Mouse (Mus musculus) layer of hippocampus, postnatal 14 days (tissue): ENCODE measurements at regions not wholly inside any gene's neighbourhood (a gene's known extent, or its start where the extent isn't known, plus 50 kb on each side); places are given as distances from the start of the nearest gene placed in this dataset.

Experiments used
- DNase-seq, 2 experiments: peaks; one replicate each; pipeline ENCODE4 v3.0.0; 2021 to 2022; ENCODE audit warnings: low spot score in 2 of 2, mixed read lengths in 1 of 2

DNA sequence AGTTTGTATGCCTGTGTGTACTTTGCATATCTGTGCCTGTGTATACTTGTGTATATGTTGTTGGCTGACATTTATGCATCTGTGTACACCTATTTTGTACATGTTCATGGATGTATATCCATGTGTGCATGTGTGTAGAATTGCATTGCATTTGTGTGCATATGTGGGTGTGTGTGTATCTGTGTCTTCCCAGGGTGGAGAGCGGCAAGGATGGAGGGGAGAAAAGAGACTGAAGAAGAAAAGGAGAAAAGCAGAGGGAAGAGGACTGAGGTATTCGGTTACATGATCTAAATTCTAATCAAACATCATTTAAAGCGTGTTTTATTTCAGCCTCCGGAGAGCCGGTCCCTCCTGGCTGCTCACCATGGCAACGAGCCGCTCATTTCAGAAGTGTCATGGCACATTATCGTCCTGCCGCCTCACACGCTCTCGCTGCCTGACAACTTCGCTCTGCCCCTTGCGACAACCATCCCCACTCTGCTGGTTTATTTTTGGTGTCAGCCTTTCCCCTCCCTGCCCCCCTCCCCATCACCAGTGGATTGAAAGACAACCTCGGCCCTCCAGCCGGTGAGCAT lies 58.6 kb downstream of the Mrm1 start:
- DNase-seq, result peak; percentile 61 to 72

DNA sequence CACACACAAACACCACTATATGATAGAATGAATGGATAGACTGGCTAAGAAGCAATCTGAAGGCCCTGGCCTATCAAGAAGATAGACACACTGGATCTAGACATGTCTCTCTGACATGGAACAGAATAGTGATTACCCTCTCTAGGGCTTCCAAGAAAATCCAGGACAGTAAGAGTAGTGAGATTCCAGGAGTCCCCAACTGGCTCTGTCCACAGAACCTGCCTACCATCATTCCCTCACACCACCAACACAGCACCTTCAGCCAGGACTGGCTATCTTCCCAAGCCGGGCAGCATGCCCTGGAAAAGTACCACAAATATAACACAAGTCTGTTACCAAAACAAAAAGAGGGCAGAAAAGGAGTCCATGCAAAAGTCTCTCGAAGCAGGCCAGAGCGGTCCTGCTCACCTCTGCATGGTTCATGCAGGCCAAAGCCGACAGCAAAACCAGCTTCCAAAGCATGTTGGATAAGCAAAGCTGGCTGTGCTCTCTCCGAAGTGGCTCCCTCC lies 59.8 kb downstream of the Mrm1 start:
- peak; percentile 33 to 65 for DNase-seq

DNA sequence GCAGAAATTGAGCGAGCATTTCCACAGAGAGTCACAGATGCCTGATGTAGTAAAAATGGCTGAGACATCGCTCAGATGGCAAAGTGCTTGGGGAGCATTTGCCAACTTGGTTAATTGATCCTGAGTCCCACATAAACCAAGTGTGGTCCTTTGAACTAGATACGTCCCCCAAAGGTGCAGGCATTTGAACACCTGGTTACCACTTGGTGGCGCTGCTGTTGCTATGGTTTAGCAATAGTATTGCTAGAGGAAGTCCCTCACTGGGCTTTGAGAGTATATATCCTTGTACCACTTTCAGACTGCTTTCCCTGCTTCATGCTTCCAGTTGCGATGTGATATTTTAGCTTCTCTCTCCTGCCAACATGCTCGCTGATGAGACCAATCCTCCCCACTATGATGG lies 67.3 kb downstream of the Mrm1 start:
- DNase-seq, result no peak

DNA sequence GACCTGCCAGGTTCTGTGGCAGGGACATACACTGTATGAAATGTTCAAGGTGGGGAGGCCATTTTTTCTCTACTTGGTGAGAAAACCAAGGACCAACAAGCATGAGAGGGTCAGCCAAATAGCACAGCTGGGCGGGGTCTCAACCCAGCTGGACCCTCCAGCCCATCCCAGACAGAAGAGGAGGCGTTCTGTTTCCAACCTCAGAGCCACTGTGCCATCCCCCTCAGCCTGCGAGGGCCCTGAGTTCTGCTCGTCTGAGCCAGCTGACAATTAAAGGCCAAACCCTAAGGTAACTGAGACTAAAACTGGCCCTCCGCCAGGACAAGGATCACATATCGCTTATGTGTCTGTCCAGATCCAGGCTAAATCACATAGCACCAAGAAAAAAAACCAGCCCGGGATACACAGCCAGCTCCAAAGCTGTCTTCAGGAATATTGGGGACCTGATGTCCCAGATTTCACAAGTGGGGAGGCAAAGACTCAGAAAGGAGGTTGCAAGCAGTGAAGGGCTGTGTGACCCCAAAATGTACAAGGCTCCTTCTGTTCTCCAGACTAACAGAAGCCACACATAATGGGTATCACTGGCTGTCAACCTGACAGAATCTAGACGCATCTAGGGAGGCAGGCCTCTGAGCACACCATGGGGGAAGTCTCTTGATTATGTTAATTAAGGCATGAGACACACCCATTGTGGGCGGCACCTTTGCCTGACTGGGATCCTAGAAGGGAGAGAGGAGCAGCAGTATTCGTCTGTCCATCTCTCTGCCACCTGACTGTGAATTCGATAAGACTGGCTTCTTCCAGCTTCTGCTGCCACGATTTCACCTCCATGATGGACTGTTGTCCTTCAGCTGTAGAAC lies 69.6 kb downstream of the Mrm1 start:
- no peak for DNase-seq

DNA sequence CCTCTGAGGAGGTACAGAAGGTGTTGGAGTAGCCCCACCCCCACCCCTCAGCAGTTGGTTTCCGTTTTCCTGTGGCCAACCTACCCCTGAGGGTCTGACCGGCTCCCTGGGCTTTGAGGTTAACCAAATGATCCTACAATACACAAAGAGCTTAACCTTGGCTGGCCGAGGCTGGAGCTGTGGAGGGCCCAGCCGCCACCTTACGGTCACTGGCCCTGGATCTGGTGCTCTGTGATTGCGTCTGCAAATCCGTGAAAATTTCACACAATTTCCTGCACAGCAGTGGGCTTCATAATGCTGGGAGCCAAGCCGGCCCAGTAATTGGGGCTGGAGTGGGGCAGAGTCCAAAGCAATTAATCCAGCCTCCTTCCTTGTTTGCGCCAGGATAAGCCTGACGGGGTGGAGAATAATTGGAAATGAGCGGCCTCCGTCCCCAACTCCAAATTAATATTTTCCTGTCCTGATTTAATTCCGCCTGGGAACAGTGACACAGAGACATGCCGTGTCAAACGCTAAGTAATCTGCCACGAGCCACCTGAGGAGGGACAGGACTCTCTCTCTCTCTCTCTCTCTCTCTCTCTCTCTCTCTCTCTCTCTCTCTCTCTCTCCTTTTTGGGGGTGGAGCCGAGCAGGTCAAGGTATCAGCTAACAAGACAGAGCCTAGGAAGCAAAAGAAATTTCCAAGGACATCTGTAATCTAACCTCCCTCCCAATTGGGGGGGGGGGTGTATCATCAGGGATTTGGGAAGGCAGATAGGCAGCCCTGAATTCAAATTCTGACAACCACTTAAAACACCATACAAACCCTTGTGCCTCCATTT lies 80.3 kb downstream of the Mrm1 start:
- no peak for DNase-seq

DNA sequence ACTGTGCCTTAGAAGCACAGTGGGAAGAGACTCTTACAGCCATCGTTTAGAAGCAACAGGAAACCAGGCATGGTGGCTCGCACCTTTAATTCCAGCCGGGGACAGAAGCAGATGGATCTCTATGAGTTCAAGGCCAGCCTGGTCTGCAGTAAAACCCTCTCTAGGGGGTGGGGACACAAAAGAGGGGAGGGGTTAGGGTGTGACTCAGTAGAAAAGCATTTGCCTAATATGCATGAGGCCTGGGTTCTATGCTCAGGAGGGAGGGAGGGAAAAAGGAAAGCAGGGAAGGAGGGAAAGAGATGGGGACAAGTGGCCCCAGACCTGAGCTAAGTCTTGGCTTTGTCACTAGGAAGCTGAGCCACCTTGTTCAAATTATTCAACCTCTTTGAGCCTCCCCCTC lies 81.2 kb downstream of the Mrm1 start:
- DNase-seq, result no peak

DNA sequence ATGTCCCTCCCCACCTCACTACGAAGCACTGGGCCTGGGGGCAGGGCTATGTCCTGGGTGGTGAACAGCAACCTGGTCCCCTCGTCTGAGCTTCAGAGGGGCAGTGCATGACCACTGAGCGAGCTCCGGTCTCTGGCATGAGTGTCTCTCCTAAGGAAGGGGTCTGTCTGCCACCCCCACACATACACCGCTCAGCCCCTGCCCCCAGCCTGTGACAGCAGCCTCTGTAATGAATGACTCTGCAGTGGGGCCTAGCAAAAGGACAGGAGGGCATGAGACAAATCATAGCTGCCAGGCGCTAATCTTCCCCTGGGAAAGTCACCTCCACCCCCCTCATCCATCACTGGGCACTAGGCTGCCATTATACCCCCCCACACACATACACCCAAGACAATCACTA lies 87.4 kb downstream of the Mrm1 start:
- DNase-seq, result no peak

DNA sequence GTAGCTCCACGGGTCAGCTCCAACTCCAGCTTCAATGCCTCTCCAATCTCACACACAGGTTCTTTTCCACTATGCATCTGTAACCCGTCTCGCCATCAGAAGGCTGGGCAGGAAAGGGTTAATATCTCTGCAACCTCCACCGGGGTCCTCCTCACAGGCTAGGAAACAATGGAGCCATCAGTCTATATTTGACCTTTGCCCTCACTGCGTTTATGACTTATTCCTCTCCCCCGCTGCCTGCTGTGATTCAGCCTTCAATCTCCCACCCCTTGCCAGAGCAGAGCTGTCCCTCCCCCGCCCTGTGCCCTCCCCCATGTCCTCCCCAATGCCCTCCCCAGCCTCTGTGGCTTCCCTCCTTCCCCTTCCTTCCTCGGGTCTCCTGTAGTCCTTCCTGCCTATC lies 89.1 kb downstream of the Mrm1 start:
- no peak for DNase-seq

DNA sequence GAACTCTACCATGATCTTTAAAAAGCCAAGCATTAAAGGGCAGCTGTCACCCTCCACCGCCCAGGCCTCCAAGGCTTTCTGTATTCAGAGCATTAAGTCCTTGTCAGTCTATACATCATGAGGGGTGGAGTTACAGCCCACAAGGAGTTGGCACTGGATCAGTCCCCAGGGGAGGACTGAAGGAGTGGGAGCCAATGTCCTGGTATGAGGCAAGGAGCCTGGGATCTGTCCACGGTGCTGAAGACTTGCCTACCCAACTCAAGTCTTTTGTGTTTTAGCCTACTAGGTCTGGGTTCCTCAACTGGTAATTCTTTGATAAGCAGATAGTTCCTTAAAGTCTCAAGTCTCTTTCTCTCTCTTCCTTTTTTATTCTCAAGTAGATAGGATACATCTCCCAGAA lies 90.1 kb downstream of the Mrm1 start:
- DNase-seq, result no peak

DNA sequence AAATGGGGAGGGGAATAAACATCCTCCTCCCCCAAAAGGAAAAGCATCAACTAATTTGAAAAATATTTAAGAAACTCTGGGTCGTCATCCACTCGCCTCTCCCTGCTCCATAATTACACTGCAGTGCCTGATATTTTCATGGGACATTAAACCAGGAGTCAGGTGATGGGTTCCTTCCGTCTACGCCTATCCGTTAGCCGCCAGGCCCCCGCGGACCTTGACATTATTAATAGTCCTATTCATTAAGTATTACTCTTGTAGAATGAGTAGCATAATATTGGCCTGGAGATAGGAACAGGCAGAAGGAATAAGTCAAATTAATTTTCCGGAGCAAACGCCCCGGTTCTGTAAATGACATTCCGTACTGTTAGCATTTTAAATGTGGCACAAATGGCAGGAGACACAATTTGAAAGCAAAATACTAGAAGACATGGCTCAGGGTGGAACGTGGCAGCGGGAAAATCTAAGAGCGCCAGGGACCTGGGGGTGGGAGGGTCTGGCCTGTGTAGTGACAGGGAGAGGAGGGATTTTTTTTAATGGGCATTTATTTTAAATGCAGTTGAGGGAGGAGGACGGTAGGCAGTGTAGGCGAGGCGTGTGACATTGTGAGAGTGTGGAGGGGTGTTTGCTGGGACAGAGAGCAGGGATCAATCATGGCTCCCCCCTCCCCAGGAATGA lies 93.2 kb downstream of the Mrm1 start:
- no peak for DNase-seq

DNA sequence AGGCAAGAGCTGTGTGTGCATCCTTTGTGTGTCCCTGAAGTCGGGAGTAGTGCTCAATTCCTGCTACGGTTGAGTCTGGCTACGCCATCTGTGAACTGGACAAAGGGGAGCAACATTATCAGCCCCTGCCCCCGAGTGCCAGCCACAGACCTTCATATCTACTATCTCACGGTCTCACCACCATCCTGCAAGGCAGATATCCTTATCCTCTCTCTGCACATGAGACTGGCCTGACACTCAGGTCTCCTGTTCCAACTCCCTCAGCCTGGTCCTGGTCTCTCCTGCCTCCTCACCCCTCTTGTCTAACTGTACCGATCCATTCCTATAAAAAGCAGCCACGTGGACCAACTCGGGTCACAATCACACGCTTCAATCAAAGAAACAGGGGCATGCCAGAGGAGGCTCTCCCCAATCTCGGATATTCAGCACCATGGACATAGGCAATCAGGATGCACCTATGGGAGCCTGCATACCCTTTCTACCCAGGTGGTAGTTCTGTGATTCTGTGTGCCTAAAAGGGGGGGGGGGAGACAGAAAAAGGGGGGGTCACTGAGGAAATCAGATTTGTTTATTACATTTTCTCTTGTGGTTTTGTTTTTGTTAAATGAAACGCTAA lies 94.0 kb downstream of the Mrm1 start:
- no peak for DNase-seq

DNA sequence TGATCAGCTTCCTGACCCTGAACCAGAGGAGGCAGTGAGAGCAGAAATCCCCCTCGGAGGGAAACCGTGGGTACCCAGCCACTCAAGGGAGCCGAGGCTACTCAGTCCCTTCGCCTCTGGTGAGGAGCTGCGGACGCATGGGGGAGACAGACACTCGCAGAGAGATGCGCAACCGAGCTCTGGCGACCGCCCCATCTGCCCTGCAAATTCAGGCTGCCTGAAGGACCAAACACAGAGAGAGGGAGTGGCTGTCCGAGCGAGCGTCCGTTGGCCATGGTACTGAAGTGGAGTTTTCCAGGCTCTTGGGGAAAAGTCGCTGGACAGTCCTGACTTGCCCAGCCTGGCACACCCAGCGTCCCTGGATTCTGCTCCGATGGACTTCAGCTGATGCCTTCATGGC lies 95.2 kb downstream of the Mrm1 start:
- DNase-seq, result peak in 1 of 2 experiments; percentile 33

DNA sequence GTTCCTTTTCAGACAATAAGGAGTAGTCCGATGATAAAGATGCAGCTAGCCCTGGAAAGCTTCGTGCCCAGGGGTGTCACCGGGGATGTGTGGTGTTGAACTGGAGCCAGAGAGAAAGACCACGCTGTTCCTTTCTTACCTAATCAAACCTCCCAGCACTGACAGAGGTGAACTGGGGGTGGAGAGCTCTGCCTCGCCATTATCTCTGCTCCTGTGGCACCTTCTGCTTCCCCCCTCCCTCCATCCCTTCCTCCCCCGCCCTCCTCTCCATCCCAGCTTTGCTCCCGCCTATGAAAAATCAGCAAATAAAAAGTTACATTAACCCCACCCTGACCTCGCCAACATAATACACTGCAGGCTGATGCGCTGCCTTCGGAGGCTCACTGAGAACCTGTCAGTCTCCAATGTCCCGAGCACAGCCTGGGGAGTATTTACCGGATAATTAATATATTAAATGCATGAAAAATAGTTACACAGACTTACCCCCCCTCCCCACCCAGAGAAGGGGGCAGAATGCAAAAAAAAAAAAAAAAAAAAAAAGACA lies 96.6 kb downstream of the Mrm1 start:
- no peak for DNase-seq

DNA sequence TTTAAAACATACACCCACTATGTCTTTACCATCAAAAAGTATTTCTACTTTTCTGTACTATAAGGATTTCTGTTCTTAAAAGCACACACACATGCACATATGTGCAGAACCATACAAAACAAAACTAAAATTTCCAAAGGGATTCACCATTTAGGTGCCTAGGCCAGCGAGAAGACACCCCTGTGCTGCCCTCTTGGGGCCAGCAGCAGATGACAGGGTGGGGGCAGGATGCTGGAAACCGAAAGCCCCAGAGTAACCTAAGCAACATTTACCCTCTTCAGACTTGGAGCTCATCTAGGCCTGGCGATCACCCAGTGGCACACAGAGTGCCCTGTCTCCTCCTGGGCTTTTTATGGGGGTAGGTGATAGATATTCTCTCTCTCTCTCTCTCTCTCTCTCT lies 97.3 kb downstream of the Mrm1 start:
- no peak for DNase-seq

DNA sequence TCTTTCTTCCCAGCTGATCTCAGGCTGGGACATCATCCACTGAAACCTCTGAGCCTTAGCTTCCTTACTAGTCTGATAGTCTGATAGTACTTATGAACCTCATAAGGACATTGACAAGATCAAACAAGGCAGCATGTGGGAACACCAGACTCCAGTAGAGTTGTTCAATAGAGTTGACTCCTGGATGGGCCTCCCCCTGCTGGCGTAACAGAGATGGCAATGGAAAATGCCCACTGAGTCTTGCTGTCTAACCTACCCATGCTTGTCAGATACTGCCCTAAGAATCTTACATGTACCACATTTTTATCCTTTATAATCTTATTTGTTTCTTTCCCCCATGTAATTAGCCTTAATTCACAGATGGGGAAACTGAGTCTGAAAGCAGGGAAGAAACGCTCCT lies 98.2 kb downstream of the Mrm1 start:
- no peak for DNase-seq

DNA sequence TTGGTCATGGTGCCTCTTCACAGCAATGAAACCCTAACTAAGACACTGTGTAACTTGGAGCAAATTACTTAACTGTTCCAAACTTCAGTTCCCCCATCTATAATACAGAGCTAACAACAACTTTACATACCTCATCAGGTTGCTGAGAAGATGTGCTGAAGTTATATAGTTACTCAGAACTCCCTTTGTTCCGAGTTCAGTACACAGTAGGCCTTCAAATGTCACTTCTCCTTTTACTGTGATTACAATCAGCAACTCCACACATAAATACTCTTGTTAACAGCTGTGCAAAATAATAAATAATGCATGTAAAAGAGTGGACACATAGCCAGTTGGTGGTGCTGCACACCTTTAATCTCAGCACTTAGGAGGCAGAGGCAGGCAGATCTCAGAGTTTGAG lies 99.5 kb downstream of the Mrm1 start:
- DNase-seq, result no peak

DNA sequence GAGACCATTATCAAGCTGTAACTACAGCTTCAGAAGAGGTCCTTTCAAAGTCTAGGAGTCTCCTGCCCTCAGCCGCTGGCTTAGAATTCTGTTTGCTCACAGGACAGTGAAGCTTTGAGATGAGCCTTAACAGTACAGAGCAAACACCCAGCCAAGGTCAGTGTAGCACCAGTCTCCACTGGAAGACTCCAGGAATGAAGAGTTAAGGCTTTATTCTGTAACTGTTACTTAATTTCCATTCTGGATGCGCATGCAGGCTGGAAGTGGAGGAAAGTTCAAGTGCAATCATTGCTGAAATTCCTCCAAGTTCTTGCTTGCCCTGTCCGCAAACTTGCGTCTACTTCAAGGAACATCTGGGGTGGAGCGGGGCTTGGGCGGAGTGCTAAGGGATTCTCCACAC lies 106.6 kb downstream of the Mrm1 start:
- no peak for DNase-seq

DNA sequence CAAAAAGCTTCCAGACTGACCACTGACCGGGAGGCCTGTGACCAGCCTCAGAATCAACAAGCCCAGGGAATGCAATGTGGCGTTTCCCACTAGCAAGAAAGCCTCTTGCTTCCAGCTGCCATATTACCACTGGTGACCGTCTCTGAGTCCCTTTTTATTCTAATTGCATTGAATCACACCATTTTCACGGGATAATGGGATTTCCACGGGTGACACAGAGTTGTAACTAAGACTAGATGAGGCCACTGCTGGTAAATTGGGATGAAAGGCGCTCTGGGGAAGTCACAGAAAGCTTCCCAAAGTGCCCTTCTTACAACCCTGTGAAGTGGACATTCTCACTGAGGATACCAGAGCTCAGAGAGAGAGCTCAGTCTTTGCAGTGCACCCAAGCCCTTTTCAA lies 107.4 kb downstream of the Mrm1 start:
- DNase-seq, result no peak

DNA sequence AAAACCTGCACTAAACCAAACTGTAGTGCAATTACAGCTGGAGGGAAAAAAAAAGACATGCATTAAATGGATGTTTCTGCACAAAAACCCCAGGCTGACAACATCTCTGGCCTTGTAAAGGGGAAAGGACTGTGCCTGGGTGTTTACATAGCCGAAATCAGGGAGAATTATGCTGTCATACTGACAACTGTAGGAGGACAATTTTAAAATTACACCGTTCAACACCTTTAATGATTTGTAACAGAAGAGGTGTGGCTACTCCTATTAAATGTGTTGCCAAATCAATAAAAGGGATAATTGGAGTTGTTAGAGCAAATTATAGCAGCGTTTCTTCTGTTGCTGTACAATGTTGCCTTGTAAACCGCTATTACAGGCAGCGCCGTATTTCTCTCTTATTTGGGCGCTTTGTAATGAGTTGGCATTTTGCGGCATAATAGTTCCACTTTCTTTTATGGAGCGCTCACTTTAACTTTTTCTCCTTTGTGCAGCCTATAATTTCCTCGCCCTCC lies 111.0 kb downstream of the Mrm1 start:
- DNase-seq, result no peak

DNA sequence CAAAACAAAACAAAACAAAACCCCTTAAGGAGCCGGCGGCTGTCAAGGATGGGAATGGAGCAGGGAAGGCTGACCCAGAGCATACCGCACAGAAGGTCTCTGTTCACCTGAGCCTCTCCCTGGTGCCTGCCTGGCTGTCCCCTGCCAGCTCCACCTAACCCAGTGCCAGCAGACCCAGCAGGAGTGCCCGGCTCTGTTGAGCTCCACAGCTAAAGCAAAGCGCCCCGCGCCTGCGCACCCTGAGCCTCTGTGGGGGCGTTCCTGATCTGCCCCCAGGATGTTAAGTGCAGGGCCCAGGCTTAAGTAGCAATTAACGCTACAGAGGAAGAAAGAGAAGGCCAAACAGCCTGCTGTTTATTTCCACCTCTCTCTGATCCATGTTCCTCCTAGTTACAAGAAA lies 111.5 kb downstream of the Mrm1 start:
- peak in 1 of 2 experiments; percentile 8 for DNase-seq
